Mouse (Mus musculus) E14TG2a.4 (cell line): ENCODE measurements at regions not wholly inside any gene's neighbourhood (a gene's known extent, or its start where the extent isn't known, plus 50 kb on each side); places are given as distances from the start of the nearest gene placed in this dataset.

Source experiments
- CTCF ChIP-seq: conservative IDR thresholded peaks from 2 replicates; pipeline ENCODE4 v1.5.1; 2014; ENCODE audit warnings: low read length
- NANOG ChIP-seq: IDR thresholded peaks from 2 replicates; pipeline ENCODE4 v1.6.1; 2014; ENCODE audit warnings: borderline replicate concordance, low read length, mixed read lengths
- POU5F1 ChIP-seq: IDR thresholded peaks from 2 replicates; pipeline ENCODE4 v1.6.1; 2014; ENCODE audit warnings: low read length, borderline replicate concordance

- TF ChIP-seq CTCF (no peak), NANOG (no peak), POU5F1 (no peak)
These were observed 182.4 kb upstream of the Sdk2 start for GRCm38 (mm10) chr11:114249215-114249614.
